Comparison of ENCODE assay signal across 24 mouse cellular contexts in the genomic region with DNA sequence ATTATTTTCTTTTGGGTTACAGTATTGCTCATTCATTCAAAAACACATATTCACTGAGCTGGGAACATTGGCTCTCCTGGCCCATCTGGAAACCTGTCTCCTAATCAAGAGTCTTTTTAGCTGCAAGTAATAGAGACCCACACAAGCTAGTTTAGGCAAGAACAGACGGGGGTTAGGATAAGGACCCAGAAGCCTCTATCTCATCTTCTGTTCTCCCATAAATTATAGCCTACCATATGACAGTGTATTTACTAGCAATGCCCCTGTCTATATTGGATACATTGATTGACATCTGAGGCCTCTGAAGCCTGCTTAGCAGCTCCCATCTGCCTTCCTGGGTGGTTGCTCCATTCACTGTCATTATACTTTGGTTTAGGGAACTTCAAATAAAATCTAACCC.
DNase-seq lines count a peak whose midpoint lies in the region; ATAC-seq and TF ChIP-seq lines count a peak whose summit lies in the region.
"Had no signal": no experiment of that assay in that cellular context is flagged by ENCODE, and none has a peak within 500 bp of the region (broad histone marks: within the 10 kb centered on the region; RNA-seq: fewer than 3 reads in every experiment).

No protein-coding gene starts in this region.

- no peak overlapping the region for H3K4me2 ChIP-seq in forebrain, postnatal 0 days (ENCODE audit: low read depth)
- no peak overlapping the region for H3K4me2 ChIP-seq in forebrain, embryonic 15.5 days (replicated peaks)
- no peak overlapping the region for H3K4me2 ChIP-seq in midbrain, embryonic 11.5 days
- H3K4me2 ChIP-seq in midbrain, postnatal 0 days (ENCODE audit: low read depth, low read length, poor library complexity, severe bottlenecking), result no peak overlapping the region
- peak overlapping the region; percentile 32 for H3K4me2 ChIP-seq in liver, embryonic 14.5 days (ENCODE audit: low read depth)
- H3K4me2 ChIP-seq: embryonic facial prominence, embryonic 13.5 days; heart, embryonic 11.5 days; hindbrain, embryonic 15.5 days; neural tube, embryonic 13.5 days had no signal

- no peak overlapping the region for H3K27ac ChIP-seq in forebrain, postnatal 0 days (ENCODE audit: low read depth, low read length)
- no peak overlapping the region for H3K27ac ChIP-seq in forebrain, embryonic 15.5 days (replicated peaks)
- H3K27ac ChIP-seq in midbrain, embryonic 11.5 days (ENCODE audit: low read depth, low read length), result no peak overlapping the region
- no peak overlapping the region for H3K27ac ChIP-seq in midbrain, postnatal 0 days (ENCODE audit: low read depth, low read length)
- peak overlapping the region; percentile 73 for H3K27ac ChIP-seq in liver, embryonic 14.5 days
- H3K27ac ChIP-seq: embryonic facial prominence, embryonic 13.5 days; hindbrain, embryonic 15.5 days; limb, embryonic 10.5 days; midbrain, embryonic 10.5 days; neural tube, embryonic 13.5 days had no signal

- WGBS in forebrain, postnatal 0 days, result 46% methylated on average over 1 of the region's 1 CpGs
- WGBS in forebrain, embryonic 15.5 days, result 26% methylated on average over 1 of the region's 1 CpGs
- 63% methylated on average over 1 of the region's 1 CpGs for WGBS in midbrain, embryonic 11.5 days
- WGBS in midbrain, postnatal 0 days, result 63% methylated on average over 1 of the region's 1 CpGs
- 29% methylated on average over 1 of the region's 1 CpGs for WGBS in liver, embryonic 14.5 days (ENCODE audit: insufficient replicate concordance)

- H3K36me3 ChIP-seq in forebrain, postnatal 0 days (ENCODE audit: insufficient read depth), result no peaks in the 10 kb centered on the region
- H3K36me3 ChIP-seq in forebrain, embryonic 15.5 days, result no peaks in the 10 kb centered on the region
- H3K36me3 ChIP-seq in midbrain, embryonic 11.5 days (ENCODE audit: control insufficient read depth, insufficient read depth, low read length), result no peaks in the 10 kb centered on the region
- no peaks in the 10 kb centered on the region for H3K36me3 ChIP-seq in midbrain, postnatal 0 days (ENCODE audit: insufficient read depth, low read length)
- no peaks in the 10 kb centered on the region for H3K36me3 ChIP-seq in liver, embryonic 14.5 days (replicated peaks; ENCODE audit: control insufficient read depth, insufficient read depth, low read depth)
- H3K36me3 ChIP-seq: embryonic facial prominence, embryonic 13.5 days; hindbrain, embryonic 15.5 days; limb, embryonic 10.5 days; midbrain, embryonic 10.5 days; neural tube, embryonic 13.5 days had no signal

- DNase-seq in forebrain, postnatal 0 days, result no peak
- DNase-seq in midbrain, embryonic 11.5 days (ENCODE audit: low spot score, missing footprints), result no peak
- DNase-seq in midbrain, postnatal 0 days (ENCODE audit: low spot score), result no peak
- DNase-seq in c-Kit-positive CD71-positive TER-119-positive erythroid progenitor cells, embryonic 14.5 days (ENCODE audit: low spot score), result peak; percentile 10
- peak in 1 of 3 experiments; percentile 25 for DNase-seq in liver, embryonic 14.5 days (ENCODE audit: low read depth in 3 of 3, low spot score in 3 of 3)
- DNase-seq in adrenal gland, postnatal 36 days, result no peak
- no peak for DNase-seq in cerebellum, adult 11 months
- DNase-seq: cerebellum, adult 2 months; cerebellum, postnatal 36 days; embryo, embryonic 11 days; kidney, adult 9 months; kidney, postnatal 14 days; thymus, postnatal 25 days had no signal

- H3K4me3 ChIP-seq in forebrain, postnatal 0 days (ENCODE audit: low read depth, low read length), result no peak overlapping the region
- H3K4me3 ChIP-seq in forebrain, embryonic 15.5 days, result no peak overlapping the region
- H3K4me3 ChIP-seq in midbrain, embryonic 11.5 days (ENCODE audit: low read depth, low read length), result no peak overlapping the region
- no peak overlapping the region for H3K4me3 ChIP-seq in midbrain, postnatal 0 days (ENCODE audit: low read depth, low read length)
- no peak overlapping the region for H3K4me3 ChIP-seq in liver, embryonic 14.5 days (ENCODE audit: insufficient read depth in 1 of 2, low read depth in 2 of 2, low read length in 2 of 2)
- H3K4me3 ChIP-seq: embryonic facial prominence, embryonic 13.5 days; erythroblast, embryonic 14.5 days; hindbrain, embryonic 15.5 days; limb, embryonic 10.5 days; midbrain, embryonic 10.5 days; myocyte; neural tube, embryonic 13.5 days had no signal

- TF ChIP-seq EP300 in liver, embryonic 14.5 days (IDR thresholded peaks at IDR 0.05; ENCODE audit: low read depth), result no peak

- TF ChIP-seq CTCF in forebrain, postnatal 0 days (IDR thresholded peaks at IDR 0.05; ENCODE audit: low read depth), result no peak
- TF ChIP-seq CTCF in midbrain, postnatal 0 days (IDR thresholded peaks at IDR 0.05), result no peak
- TF ChIP-seq CTCF in liver, embryonic 14.5 days (IDR thresholded peaks at IDR 0.05; ENCODE audit: low read depth), result no peak

- H3K27me3 ChIP-seq in forebrain, postnatal 0 days (ENCODE audit: insufficient read depth, low read length), result no peaks in the 10 kb centered on the region
- no peaks in the 10 kb centered on the region for H3K27me3 ChIP-seq in forebrain, embryonic 15.5 days
- H3K27me3 ChIP-seq in midbrain, embryonic 11.5 days (ENCODE audit: control insufficient read depth, insufficient read depth, low read length), result no peaks in the 10 kb centered on the region; the same call in 1 of the 2 replicates
- H3K27me3 ChIP-seq in midbrain, postnatal 0 days (ENCODE audit: insufficient read depth, low read length), result no peaks in the 10 kb centered on the region
- H3K27me3 ChIP-seq in liver, embryonic 14.5 days (ENCODE audit: control insufficient read depth, insufficient read depth, low read length), result no peaks in the 10 kb centered on the region
- H3K27me3 ChIP-seq: embryonic facial prominence, embryonic 13.5 days; hindbrain, embryonic 15.5 days; neural tube, embryonic 13.5 days; Patski had no signal

- H3K4me1 ChIP-seq in forebrain, postnatal 0 days (ENCODE audit: insufficient read depth), result no peaks in the 10 kb centered on the region
- no peaks in the 10 kb centered on the region for H3K4me1 ChIP-seq in forebrain, embryonic 15.5 days
- no peaks in the 10 kb centered on the region for H3K4me1 ChIP-seq in midbrain, embryonic 11.5 days (ENCODE audit: control insufficient read depth, insufficient read depth, low read length)
- no peaks in the 10 kb centered on the region for H3K4me1 ChIP-seq in midbrain, postnatal 0 days (ENCODE audit: insufficient read depth, low read length)
- peaks cover 21 to 43% of the 10 kb centered on the region in 2 experiments for H3K4me1 ChIP-seq in liver, embryonic 14.5 days (replicated peaks; ENCODE audit: control insufficient read depth in 2 of 2, insufficient read depth in 2 of 2, low read length in 1 of 2)
- H3K4me1 ChIP-seq: embryonic facial prominence, embryonic 13.5 days; hindbrain, embryonic 15.5 days; limb, embryonic 10.5 days; neural tube, embryonic 13.5 days had no signal

- H3K9me3 ChIP-seq in forebrain, postnatal 0 days (ENCODE audit: low read length), result no peaks in the 10 kb centered on the region
- no peaks in the 10 kb centered on the region for H3K9me3 ChIP-seq in forebrain, embryonic 15.5 days
- H3K9me3 ChIP-seq in midbrain, embryonic 11.5 days (ENCODE audit: control insufficient read depth, low read length), result no peaks in the 10 kb centered on the region
- 0 out of 2 replicates have a peak, but pooled peaks cover 2% of the 10 kb centered on the region for H3K9me3 ChIP-seq in midbrain, postnatal 0 days (ENCODE audit: low read length)
- H3K9me3 ChIP-seq in liver, embryonic 14.5 days (ENCODE audit: control insufficient read depth, low read length), result no peaks in the 10 kb centered on the region
- H3K9me3 ChIP-seq: embryonic facial prominence, embryonic 13.5 days; hindbrain, embryonic 15.5 days; limb, embryonic 10.5 days; midbrain, embryonic 10.5 days; neural tube, embryonic 13.5 days had no signal

- no peak overlapping the region for H3K9ac ChIP-seq in forebrain, postnatal 0 days
- no peak overlapping the region for H3K9ac ChIP-seq in forebrain, embryonic 15.5 days (replicated peaks)
- H3K9ac ChIP-seq in midbrain, embryonic 11.5 days (ENCODE audit: low read length), result no peak overlapping the region
- H3K9ac ChIP-seq in midbrain, postnatal 0 days (replicated peaks; ENCODE audit: low read length, poor library complexity, severe bottlenecking), result no peak overlapping the region
- peak overlapping the region; percentile 28; the same call in 1 of the 2 replicates for H3K9ac ChIP-seq in liver, embryonic 14.5 days (replicated peaks)
- H3K9ac ChIP-seq: embryonic facial prominence, embryonic 13.5 days; hindbrain, embryonic 15.5 days; neural tube, embryonic 13.5 days had no signal

- peak; percentile 29; the same call in 1 of the 2 replicates for ATAC-seq in forebrain, postnatal 0 days
- ATAC-seq in forebrain, embryonic 15.5 days (replicated peaks), result no peak
- 0 out of 2 replicates have a peak, but pooled peaks have one; percentile 9 for ATAC-seq in midbrain, embryonic 11.5 days (ENCODE audit: low FRiP score)
- no peak for ATAC-seq in midbrain, postnatal 0 days (ENCODE audit: low FRiP score)
- peak; percentile 44; the same call in 1 of the 2 replicates for ATAC-seq in liver, embryonic 14.5 days (ENCODE audit: insufficient read depth)
- ATAC-seq: lung, postnatal 0 days; Patski had no signal

Comparison
In these comparisons a context has a peak if more than half of its experiments do, and no peak if none do; other contexts are left out.
1. ATAC-seq: peak in forebrain, postnatal 0 days (single experiment), midbrain, embryonic 11.5 days (single experiment) and liver, embryonic 14.5 days (single experiment); none in forebrain, embryonic 15.5 days (single experiment) and midbrain, postnatal 0 days (single experiment).